Mouse (Mus musculus) lung, postnatal 0 days (tissue): ENCODE data around the gene Olfr91. TPM values are rescaled to one million over a fixed set of nuclear protein-coding genes. Genes with fewer than 3 reads are reported as not detected.
A peak's percentile ranks its signal among the peaks of the same experiment; 100 is the strongest.

Experiments
- ATAC-seq: fragments of 200-750 bp; cut with Nextera tagmentation; 2 replicates; pipeline ENCODE4 v1.8.0; 2017; ENCODE audit warnings: moderate library complexity
- DNase-seq: peaks from one replicate; pipeline ENCODE4 v3.0.0-alpha.2; 2016; ENCODE audit warnings: low spot score
- H3K27ac ChIP-seq: fragments of 300-500 bp; sonication (generic); 2 replicates; pipeline ENCODE4 v1.5.1; 2014; ENCODE audit warnings: antibody characterized with exemption, mild to moderate bottlenecking, low read length, mixed read lengths
- H3K27me3 ChIP-seq: fragments of 300-500 bp; sonication (generic); replicated peaks from 2 replicates; pipeline ENCODE4 v1.6.1; 2014; ENCODE audit warnings: low read length, mixed read lengths; ENCODE audit not compliant: insufficient read depth
- H3K36me3 ChIP-seq: fragments of 300-500 bp; sonication (generic); 2 replicates; pipeline ENCODE4 v1.6.1; 2014; ENCODE audit warnings: low read length, mixed read lengths; ENCODE audit not compliant: insufficient read depth
- H3K4me1 ChIP-seq: fragments of 300-500 bp; sonication (generic); 2 replicates; pipeline ENCODE4 v1.6.1; 2014; ENCODE audit warnings: antibody characterized with exemption, low read depth, low read length, mixed read lengths; ENCODE audit not compliant: insufficient read depth
- H3K4me2 ChIP-seq: fragments of 300-500 bp; sonication (generic); replicated peaks from 2 replicates; pipeline ENCODE4 v1.6.1; 2014; ENCODE audit warnings: low read depth, mild to moderate bottlenecking, low read length, moderate library complexity, mixed read lengths
- H3K4me3 ChIP-seq: fragments of 300-500 bp; sonication (generic); 2 replicates; pipeline ENCODE4 v1.5.1; 2014; ENCODE audit warnings: low read depth, low read length
- H3K9ac ChIP-seq: fragments of 300-500 bp; sonication (generic); replicated peaks from 2 replicates; pipeline ENCODE4 v1.6.1; 2014; ENCODE audit warnings: low read depth, mild to moderate bottlenecking
- H3K9me3 ChIP-seq: fragments of 300-500 bp; sonication (generic); 2 replicates; pipeline ENCODE4 v1.6.1; 2016; ENCODE audit warnings: low read length, mixed read lengths
- CTCF ChIP-seq: IDR thresholded peaks from 2 replicates; pipeline ENCODE4 v1.5.1; 2016; ENCODE audit warnings: antibody characterized with exemption, mild to moderate bottlenecking
- EP300 ChIP-seq: IDR thresholded peaks from 2 replicates; pipeline ENCODE4 v1.6.1; 2016; ENCODE audit warnings: antibody characterized with exemption, mild to moderate bottlenecking, control low read depth
- WGBS: fragments of 180-500 bp; shearing (Covaris S2); extraction: QIAGEN DNeasy Blood & Tissue Kit; methylation state at CpG from one replicate; pipeline ENCODE4 v1.1.7; 2014; 5-methylcytosine and 5-hydroxymethylcytosine counted together
- polyA plus RNA-seq: library from polyadenylated mRNA; unstranded; fragments of >200 nt; fragmentation: Nextera tagmentation; extraction: Ambion mirVana; gene quantifications from 2 replicates; pipeline ENCODE4 v1.2.1, GENCODE M21; 2015

The Olfr91 gene
- polyA plus RNA-seq, 1 experiment from 2014 or later, result not detected

DNA sequence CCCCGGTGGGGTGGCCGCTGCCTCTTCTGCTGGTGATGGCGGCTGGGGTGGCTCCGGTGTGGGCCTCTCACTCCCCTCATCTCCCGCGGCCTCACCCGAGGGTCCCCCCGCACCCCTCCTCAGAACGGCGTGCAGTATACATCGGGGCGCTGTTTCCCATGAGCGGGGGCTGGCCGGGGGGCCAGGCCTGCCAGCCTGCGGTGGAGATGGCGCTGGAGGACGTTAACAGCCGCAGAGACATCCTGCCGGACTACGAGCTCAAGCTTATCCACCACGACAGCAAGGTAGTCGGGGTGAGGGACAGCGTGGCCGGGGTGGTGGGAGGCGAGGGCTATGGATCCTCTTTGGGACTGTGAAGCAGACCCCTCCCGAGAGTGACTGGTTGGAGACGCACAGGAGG is 47.2 kb downstream of the Olfr91 start:
- peaks cover 8% of the 10 kb centered on the region for H3K4me1 ChIP-seq
- H3K36me3 ChIP-seq, result peaks cover 13% of the 10 kb centered on the region; the same call in 1 of the 2 replicates
- peak overlapping the region; percentile 81 for H3K4me2 ChIP-seq
- no peak for DNase-seq
- ATAC-seq, result no peak
- no peaks in the 10 kb centered on the region for H3K9me3 ChIP-seq
- no peak for TF ChIP-seq EP300
- no peak for TF ChIP-seq CTCF
- peak overlapping the region; percentile 44 for H3K4me3 ChIP-seq
- WGBS, result 9% methylated on average over 25 of the region's 27 CpGs
- H3K27me3 ChIP-seq, result no peaks in the 10 kb centered on the region
- H3K27ac ChIP-seq, result no peak overlapping the region
- 0 out of 2 replicates have a peak overlapping the region, but pooled peaks have one; percentile 43 for H3K9ac ChIP-seq

GRCm38 (mm10) chr17:37050399-37050798 is 47.7 kb downstream of the Olfr91 start:
- peak overlapping the region; percentile 81 for H3K4me2 ChIP-seq
- no peak overlapping the region for H3K27ac ChIP-seq
- peaks cover 8% of the 10 kb centered on the region for H3K4me1 ChIP-seq
- H3K9me3 ChIP-seq, result no peaks in the 10 kb centered on the region
- WGBS, result 3% methylated on average over 20 of the region's 22 CpGs
- ATAC-seq (peak; percentile 20), DNase-seq (peak; percentile 66)
- H3K9ac ChIP-seq, result 0 out of 2 replicates have a peak overlapping the region, but pooled peaks have one; percentile 43
- TF ChIP-seq EP300 (no peak), CTCF (no peak)
- no peaks in the 10 kb centered on the region for H3K27me3 ChIP-seq
- H3K36me3 ChIP-seq, result peaks cover 8% of the 10 kb centered on the region; the same call in 1 of the 2 replicates
- peak overlapping the region; percentile 44 for H3K4me3 ChIP-seq

DNA sequence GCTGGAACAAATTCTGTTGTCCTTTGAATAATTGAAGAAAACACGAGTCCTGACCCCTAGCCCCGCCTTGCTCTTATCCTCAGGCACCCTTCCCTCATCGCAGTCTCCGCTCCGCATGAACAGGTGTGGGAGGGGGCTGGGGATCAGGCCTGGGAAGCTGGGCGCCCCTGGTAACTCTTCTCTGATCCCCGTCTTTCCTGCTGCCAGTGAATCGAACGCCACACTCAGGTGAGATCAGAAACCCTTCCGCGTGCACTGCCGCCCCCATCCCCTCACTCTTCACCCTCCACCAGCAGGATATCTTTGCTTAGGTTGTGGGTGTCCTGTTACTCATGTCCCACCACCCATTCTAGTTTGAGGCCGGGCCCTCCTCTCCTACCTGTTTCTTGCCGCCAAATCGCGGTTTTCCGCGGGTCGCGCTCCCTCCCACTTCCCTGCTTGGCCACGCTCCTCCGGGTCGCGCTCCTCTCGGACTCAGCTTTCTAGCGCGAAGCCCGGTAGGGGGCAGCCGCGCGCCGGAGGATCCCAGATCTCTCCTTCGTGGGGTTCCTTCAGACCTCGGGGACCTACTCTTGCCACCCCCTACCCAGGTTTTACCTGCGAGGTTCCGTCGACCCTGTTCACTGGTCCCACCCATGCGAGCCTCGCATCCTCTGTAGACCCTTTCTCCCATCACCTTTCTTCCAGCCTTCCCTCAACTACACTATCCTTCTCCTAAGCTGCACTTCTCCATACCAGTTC is 48.3 kb downstream of the Olfr91 start:
- H3K9ac ChIP-seq, result no peak overlapping the region
- H3K4me3 ChIP-seq, result peak overlapping the region; percentile 44
- peaks cover 2% of the 10 kb centered on the region; the same call in 1 of the 2 replicates for H3K36me3 ChIP-seq
- H3K27me3 ChIP-seq, result no peaks in the 10 kb centered on the region
- TF ChIP-seq EP300 (no peak), CTCF (peak; percentile 71)
- peaks cover 8% of the 10 kb centered on the region for H3K4me1 ChIP-seq
- H3K9me3 ChIP-seq, result no peaks in the 10 kb centered on the region
- H3K27ac ChIP-seq, result no peak overlapping the region
- WGBS, result 13% methylated on average over 39 of the region's 39 CpGs
- peak overlapping the region; percentile 81 for H3K4me2 ChIP-seq
- DNase-seq (peak; percentile 53), ATAC-seq (0 out of 2 replicates have a peak, but pooled peaks have one; percentile 13)

DNA sequence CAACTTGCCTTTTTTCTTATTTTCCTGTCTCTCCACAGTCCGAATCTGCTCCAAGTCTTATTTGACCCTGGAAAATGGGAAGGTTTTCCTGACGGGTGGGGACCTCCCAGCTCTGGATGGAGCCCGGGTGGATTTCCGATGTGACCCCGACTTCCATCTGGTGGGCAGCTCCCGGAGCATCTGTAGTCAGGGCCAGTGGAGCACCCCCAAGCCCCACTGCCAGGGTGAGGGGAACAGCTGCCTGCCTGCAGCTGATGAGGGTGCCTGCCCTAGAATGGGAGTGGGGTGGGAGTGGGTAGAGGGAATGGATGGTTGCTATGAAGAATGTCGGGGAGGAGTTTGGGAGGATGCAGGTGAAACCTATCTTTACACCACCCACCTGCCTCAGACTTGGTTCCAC is 49.7 kb downstream of the Olfr91 start:
- Histone ChIP-seq H3K27me3 (no peaks in the 10 kb centered on the region), H3K9ac (no peak overlapping the region), H3K36me3 (no peaks in the 10 kb centered on the region), H3K4me1 (peaks cover 8% of the 10 kb centered on the region), H3K27ac (no peak overlapping the region), H3K9me3 (no peaks in the 10 kb centered on the region), H3K4me2 (no peak overlapping the region), H3K4me3 (no peak overlapping the region)
- DNase-seq (no peak), ATAC-seq (no peak)
- 78% methylated on average over 7 of the region's 7 CpGs for WGBS
- TF ChIP-seq EP300 (no peak), CTCF (no peak)

DNA sequence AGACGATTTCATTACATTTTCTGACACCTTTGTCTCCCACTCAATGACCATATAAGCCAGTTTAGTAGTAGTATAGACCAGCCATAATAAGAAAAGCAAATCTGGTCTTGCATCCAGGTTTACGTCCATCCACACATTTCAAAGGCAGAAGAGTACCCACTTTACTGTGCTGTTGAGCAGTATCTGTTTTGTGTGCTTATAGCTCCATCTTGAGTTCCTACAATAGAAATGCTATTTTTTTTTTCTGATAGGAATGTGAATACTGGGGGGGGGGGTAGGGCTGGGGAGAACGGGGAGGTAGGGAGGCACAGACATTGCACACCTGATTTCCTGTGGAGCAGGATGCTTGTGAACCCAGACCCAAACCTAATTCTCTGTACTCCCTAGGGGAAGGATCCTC is 50.1 kb downstream of the Olfr91 start:
- no peak overlapping the region for H3K4me3 ChIP-seq
- TF ChIP-seq CTCF (peak; percentile 66), EP300 (no peak)
- 29% methylated on average over 3 of the region's 3 CpGs for WGBS
- no peak overlapping the region for H3K27ac ChIP-seq
- ATAC-seq (no peak), DNase-seq (peak; percentile 79)
- H3K4me1 ChIP-seq, result peaks cover 8% of the 10 kb centered on the region
- H3K27me3 ChIP-seq, result no peaks in the 10 kb centered on the region
- H3K9ac ChIP-seq, result no peak overlapping the region
- H3K4me2 ChIP-seq, result no peak overlapping the region
- no peaks in the 10 kb centered on the region for H3K36me3 ChIP-seq
- H3K9me3 ChIP-seq, result no peaks in the 10 kb centered on the region

DNA sequence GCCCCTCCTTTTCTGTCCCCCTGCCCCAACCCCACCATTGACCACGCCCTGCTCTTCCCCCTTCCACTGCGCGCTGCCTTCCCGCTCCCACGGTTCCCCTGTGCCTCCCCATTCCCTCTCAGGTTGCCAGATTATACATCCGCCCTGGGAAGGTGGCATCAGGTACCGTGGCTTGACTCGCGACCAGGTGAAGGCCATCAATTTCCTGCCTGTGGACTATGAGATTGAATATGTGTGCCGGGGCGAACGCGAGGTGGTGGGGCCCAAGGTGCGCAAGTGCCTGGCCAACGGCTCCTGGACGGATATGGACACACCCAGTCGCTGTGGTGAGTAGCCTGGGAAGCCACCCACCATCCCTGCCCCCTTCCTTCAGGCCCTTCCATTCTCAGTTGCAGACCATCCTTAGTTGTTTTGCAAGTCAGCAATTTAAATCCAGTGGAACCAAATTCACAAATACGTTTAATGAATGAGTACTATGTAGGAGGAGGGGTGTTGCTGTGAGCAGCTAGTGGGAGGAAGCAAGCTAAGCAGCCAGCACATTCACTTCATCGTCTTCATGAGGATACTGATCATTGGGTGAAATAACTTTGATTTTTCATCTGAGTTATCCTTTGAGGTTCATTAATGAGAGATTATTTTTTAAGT is 50.6 kb downstream of the Olfr91 start:
- H3K27ac ChIP-seq, result no peak overlapping the region
- H3K36me3 ChIP-seq, result no peaks in the 10 kb centered on the region
- H3K9ac ChIP-seq, result no peak overlapping the region
- WGBS, result 35% methylated on average over 19 of the region's 19 CpGs
- no peak overlapping the region for H3K4me3 ChIP-seq
- no peak for DNase-seq
- peak overlapping the region; percentile 97; the same call in 1 of the 2 replicates for H3K4me2 ChIP-seq
- peaks cover 8% of the 10 kb centered on the region for H3K4me1 ChIP-seq
- no peak for TF ChIP-seq CTCF
- no peak for TF ChIP-seq EP300
- no peaks in the 10 kb centered on the region for H3K9me3 ChIP-seq
- H3K27me3 ChIP-seq, result no peaks in the 10 kb centered on the region
- no peak for ATAC-seq
